Mouse (Mus musculus): ENCODE data around the gene Tead1. TPM values are rescaled to one million over a fixed set of nuclear protein-coding genes. Genes with fewer than 3 reads are reported as not detected.

The Tead1 gene
- polyA plus RNA-seq, 1 experiment from 2014 or later, result 2.1 TPM

DNA sequence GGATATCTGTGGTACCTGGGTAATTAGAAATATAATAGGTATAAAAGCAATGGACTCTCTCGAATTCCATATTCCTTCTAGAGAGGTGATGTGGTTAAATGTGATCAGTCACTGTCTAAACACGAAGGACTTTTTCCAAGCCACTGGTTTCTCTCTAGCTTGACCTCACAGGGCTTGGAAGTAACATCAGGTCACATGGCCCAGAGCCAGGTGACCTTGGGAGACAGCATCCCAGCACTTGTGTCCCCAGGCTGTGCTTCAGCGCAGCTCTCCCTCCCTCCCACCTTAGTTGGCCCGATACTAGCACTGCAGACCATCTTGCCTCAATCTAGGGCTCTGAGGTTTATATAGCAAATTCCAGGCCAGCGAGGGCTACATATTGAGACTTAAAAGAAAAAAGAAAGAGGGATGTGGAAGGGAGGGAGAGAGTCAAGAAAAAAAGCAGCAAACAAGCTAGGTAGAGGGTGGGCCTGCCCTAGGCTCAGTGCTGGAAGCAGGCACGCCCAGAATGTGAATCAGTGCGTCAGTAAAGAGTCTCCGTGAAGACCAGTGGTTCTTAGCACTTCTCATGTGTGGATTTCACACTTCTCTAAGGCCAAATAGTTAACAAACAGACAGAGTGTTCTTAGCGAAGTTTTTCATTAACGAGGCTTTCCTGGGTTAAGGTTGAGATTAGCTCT lies 149.0 kb downstream of the Tead1 start:
- H3K4me2 ChIP-seq (ENCODE audit: low read depth, low read length), result no peak overlapping the region
- H3K36me3 ChIP-seq (replicated peaks; ENCODE audit: insufficient read depth, low read length), result no peaks in the 10 kb centered on the region
- 44% methylated on average over 10 of the region's 10 CpGs for WGBS (ENCODE audit: insufficient replicate concordance)
- peak; percentile 30 for DNase-seq
- H3K9ac ChIP-seq (replicated peaks), result no peak overlapping the region
- H3K9me3 ChIP-seq (ENCODE audit: low read length), result no peaks in the 10 kb centered on the region
- peak; percentile 65 for ATAC-seq
- H3K4me1 ChIP-seq (ENCODE audit: insufficient read depth), result peaks cover 31% of the 10 kb centered on the region
- peak overlapping the region; percentile 76 for H3K27ac ChIP-seq (ENCODE audit: low read depth)
- no peak overlapping the region for H3K4me3 ChIP-seq (ENCODE audit: low read depth, low read length)
- H3K27me3 ChIP-seq (ENCODE audit: insufficient read depth, low read length), result no peaks in the 10 kb centered on the region
- no peak for TF ChIP-seq EP300 (IDR thresholded peaks at IDR 0.05; ENCODE audit: low read depth)
- no peak for TF ChIP-seq CTCF (IDR thresholded peaks at IDR 0.05; ENCODE audit: low read depth)

DNA sequence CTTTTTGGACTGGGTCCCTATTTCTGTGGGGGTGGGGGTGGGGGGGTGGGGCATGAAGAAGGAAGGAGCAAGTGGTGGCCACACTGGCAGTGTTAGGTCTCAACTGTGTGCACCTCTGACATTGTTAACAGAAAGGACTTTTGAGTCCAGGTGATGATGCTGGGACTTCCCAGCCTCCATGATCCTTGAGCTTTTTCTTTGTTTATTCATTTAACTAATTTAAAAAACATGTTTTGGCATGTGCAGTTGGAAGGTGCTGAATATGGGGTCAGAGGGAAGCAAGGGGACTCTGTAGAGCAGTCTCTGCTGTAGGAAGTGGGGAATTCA lies 149.5 kb downstream of the Tead1 start:
- no peak overlapping the region for H3K4me2 ChIP-seq (ENCODE audit: low read depth, low read length)
- H3K9me3 ChIP-seq (ENCODE audit: low read length), result no peaks in the 10 kb centered on the region
- no peak for ATAC-seq
- no peaks in the 10 kb centered on the region for H3K27me3 ChIP-seq (ENCODE audit: insufficient read depth, low read length)
- TF ChIP-seq CTCF (IDR thresholded peaks at IDR 0.05; ENCODE audit: low read depth) (no peak), EP300 (IDR thresholded peaks at IDR 0.05; ENCODE audit: low read depth) (no peak)
- H3K36me3 ChIP-seq (replicated peaks; ENCODE audit: insufficient read depth, low read length), result no peaks in the 10 kb centered on the region
- peaks cover 32% of the 10 kb centered on the region for H3K4me1 ChIP-seq (ENCODE audit: insufficient read depth)
- H3K4me3 ChIP-seq (ENCODE audit: low read depth, low read length), result no peak overlapping the region
- DNase-seq, result no peak
- H3K9ac ChIP-seq (replicated peaks), result no peak overlapping the region
- H3K27ac ChIP-seq (ENCODE audit: low read depth), result peak overlapping the region; percentile 51

DNA sequence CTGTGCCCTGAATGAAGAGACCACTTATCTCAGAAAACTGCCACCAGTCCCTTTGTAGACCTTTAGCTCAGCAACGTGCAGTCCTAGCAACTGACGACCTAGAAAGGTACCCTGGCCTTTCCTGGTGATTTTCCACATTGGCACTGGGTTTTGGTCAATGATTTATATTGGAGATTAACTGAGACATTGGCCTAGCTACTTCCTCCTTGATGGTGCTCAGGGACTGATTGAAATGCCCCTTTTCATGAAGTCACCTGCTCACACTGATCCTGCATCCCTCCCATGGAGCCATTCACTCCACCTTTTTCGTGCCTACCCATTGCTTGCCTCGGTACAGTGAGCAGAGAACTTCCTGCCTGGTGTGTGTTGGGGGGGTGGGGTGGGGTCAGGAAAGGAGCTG lies 151.8 kb downstream of the Tead1 start:
- ATAC-seq (no peak), DNase-seq (no peak)
- H3K9me3 ChIP-seq (ENCODE audit: low read length), result no peaks in the 10 kb centered on the region
- H3K36me3 ChIP-seq (replicated peaks; ENCODE audit: insufficient read depth, low read length), result no peaks in the 10 kb centered on the region
- WGBS (ENCODE audit: insufficient replicate concordance), result 54% methylated on average over 4 of the region's 4 CpGs
- H3K4me2 ChIP-seq (ENCODE audit: low read depth, low read length), result no peak overlapping the region
- no peaks in the 10 kb centered on the region for H3K27me3 ChIP-seq (ENCODE audit: insufficient read depth, low read length)
- no peak for TF ChIP-seq CTCF (IDR thresholded peaks at IDR 0.05; ENCODE audit: low read depth)
- TF ChIP-seq EP300 (IDR thresholded peaks at IDR 0.05; ENCODE audit: low read depth), result no peak
- H3K4me3 ChIP-seq (ENCODE audit: low read depth, low read length), result no peak overlapping the region
- H3K27ac ChIP-seq (ENCODE audit: low read depth), result no peak overlapping the region
- no peak overlapping the region for H3K9ac ChIP-seq (replicated peaks)
- H3K4me1 ChIP-seq (ENCODE audit: insufficient read depth), result peaks cover 23% of the 10 kb centered on the region

DNA sequence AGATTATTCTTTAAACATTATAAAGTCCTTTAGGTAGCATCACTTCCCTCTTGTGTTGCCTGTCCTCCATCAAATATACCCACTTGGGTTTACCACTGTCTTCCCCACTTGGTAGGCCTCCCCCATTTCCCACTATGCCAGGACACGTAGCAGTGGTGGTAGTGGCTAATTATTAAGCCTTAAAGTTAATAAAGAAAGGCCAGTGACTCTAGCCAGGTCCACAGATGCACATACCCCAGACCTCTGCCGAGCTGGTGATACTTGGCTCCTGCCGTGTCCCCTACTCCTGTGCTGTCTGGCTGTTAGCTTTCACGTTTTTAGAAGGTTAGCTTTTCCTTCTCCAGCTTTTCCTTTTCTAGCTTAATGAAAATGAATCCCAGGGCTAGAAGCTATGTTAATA lies 152.3 kb downstream of the Tead1 start:
- TF ChIP-seq EP300 (IDR thresholded peaks at IDR 0.05; ENCODE audit: low read depth) (no peak), CTCF (IDR thresholded peaks at IDR 0.05; ENCODE audit: low read depth) (no peak)
- H3K9me3 ChIP-seq (ENCODE audit: low read length), result no peaks in the 10 kb centered on the region
- 55% methylated on average over 4 of the region's 4 CpGs for WGBS (ENCODE audit: insufficient replicate concordance)
- peak overlapping the region; percentile 40; the same call in 1 of the 2 replicates for H3K4me2 ChIP-seq (ENCODE audit: low read depth, low read length)
- DNase-seq (no peak), ATAC-seq (peak; percentile 65)
- H3K4me1 ChIP-seq (ENCODE audit: insufficient read depth), result peaks cover 20% of the 10 kb centered on the region
- H3K27me3 ChIP-seq (ENCODE audit: insufficient read depth, low read length), result no peaks in the 10 kb centered on the region
- no peaks in the 10 kb centered on the region for H3K36me3 ChIP-seq (replicated peaks; ENCODE audit: insufficient read depth, low read length)
- no peak overlapping the region for H3K4me3 ChIP-seq (ENCODE audit: low read depth, low read length)
- 0 out of 2 replicates have a peak overlapping the region, but pooled peaks have one; percentile 45 for H3K27ac ChIP-seq (ENCODE audit: low read depth)
- H3K9ac ChIP-seq (replicated peaks), result no peak overlapping the region

DNA sequence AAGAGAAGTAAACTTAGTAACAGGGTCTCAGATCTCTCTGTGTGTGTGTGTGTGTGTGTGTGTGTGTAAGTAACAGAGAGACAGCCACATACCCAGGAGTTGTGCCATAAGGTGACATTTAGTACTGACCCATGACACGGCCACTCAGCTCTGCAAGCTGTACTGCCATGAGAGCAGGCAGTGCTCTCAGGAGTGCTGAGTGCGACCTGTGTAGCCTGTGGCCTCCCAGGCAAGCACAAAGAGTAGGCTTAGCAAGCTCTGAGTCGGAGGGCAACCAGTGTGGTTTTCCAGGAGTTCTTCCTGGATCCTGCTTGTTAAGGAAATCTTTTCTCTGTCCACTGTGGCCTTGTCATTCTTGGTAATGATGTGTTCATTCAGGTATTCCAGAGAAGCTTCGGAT lies 154.0 kb downstream of the Tead1 start:
- Histone ChIP-seq H3K9me3 (ENCODE audit: low read length) (peaks cover 2% of the 10 kb centered on the region; the same call in 1 of the 2 replicates), H3K27me3 (ENCODE audit: insufficient read depth, low read length) (no peaks in the 10 kb centered on the region), H3K9ac (replicated peaks) (no peak overlapping the region), H3K4me2 (ENCODE audit: low read depth, low read length) (no peak overlapping the region), H3K4me3 (ENCODE audit: low read depth, low read length) (no peak overlapping the region), H3K4me1 (ENCODE audit: insufficient read depth) (peaks cover 14% of the 10 kb centered on the region; the same call in 1 of the 2 replicates), H3K27ac (ENCODE audit: low read depth) (0 out of 2 replicates have a peak overlapping the region, but pooled peaks have one; percentile 11), H3K36me3 (replicated peaks; ENCODE audit: insufficient read depth, low read length) (no peaks in the 10 kb centered on the region)
- ATAC-seq (no peak), DNase-seq (no peak)
- WGBS (ENCODE audit: insufficient replicate concordance), result 59% methylated on average over 4 of the region's 4 CpGs
- TF ChIP-seq CTCF (IDR thresholded peaks at IDR 0.05; ENCODE audit: low read depth), result no peak
- no peak for TF ChIP-seq EP300 (IDR thresholded peaks at IDR 0.05; ENCODE audit: low read depth)

DNA sequence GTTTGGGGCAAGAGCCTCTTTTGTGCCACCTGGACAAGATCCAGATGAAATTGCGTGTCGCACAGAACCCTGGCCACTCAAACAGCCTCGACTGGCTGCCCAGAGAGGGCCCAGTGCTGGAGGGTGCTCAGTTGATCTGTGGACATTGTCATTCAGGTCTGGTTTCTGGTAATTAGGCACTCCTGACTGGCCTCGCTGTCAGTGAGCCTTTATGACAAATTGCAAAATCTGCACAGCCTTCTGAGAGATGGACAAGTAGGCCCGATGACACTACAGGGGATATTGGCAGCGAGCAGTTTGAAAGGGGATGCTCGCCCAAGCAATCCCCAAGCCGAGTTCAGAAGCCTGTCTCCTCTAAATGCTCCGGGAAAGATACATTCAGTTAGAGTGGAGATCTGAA lies 157.0 kb downstream of the Tead1 start:
- Histone ChIP-seq H3K4me1 (ENCODE audit: insufficient read depth) (peaks cover 8% of the 10 kb centered on the region; the same call in 1 of the 2 replicates), H3K4me3 (ENCODE audit: low read depth, low read length) (no peak overlapping the region), H3K27me3 (ENCODE audit: insufficient read depth, low read length) (no peaks in the 10 kb centered on the region), H3K9me3 (ENCODE audit: low read length) (peaks cover 2% of the 10 kb centered on the region; the same call in 1 of the 2 replicates), H3K27ac (ENCODE audit: low read depth) (no peak overlapping the region), H3K4me2 (ENCODE audit: low read depth, low read length) (no peak overlapping the region), H3K36me3 (replicated peaks; ENCODE audit: insufficient read depth, low read length) (no peaks in the 10 kb centered on the region; the same call in 1 of the 2 replicates), H3K9ac (replicated peaks) (no peak overlapping the region)
- ATAC-seq, result no peak
- TF ChIP-seq EP300 (IDR thresholded peaks at IDR 0.05; ENCODE audit: low read depth), result no peak
- TF ChIP-seq CTCF (IDR thresholded peaks at IDR 0.05; ENCODE audit: low read depth), result no peak
- 82% methylated on average over 9 of the region's 9 CpGs for WGBS (ENCODE audit: insufficient replicate concordance)
- no peak for DNase-seq

Data from liver, postnatal 0 days (tissue).